Mouse (Mus musculus) C2C12 (cell line): ENCODE measurements around the gene Tmem198.

ENCODE experiments used
- CTCF ChIP-seq: IDR thresholded peaks from one replicate; pipeline ENCODE4 v1.5.1; 2011; ENCODE audit not compliant: control insufficient read depth, insufficient read depth, insufficient read length
- MYOG ChIP-seq: IDR thresholded peaks from one replicate; pipeline ENCODE4 v1.6.1; 2011; ENCODE audit not compliant: control insufficient read depth, insufficient read length; ENCODE audit errors: extremely low read depth

- TF ChIP-seq CTCF, result no peak
- TF ChIP-seq MYOG, result no peak
Observed at GRCm38 (mm10) chr1:75509586-75509985, 30.3 kb downstream of the Tmem198 start.
